Mouse (Mus musculus) adrenal gland, adult 8-10 months (tissue): ENCODE results near the gene Baiap2l2. TPM values are rescaled to one million over a fixed set of nuclear protein-coding genes. Genes with fewer than 3 reads are reported as not detected.
A peak's percentile ranks its signal among the peaks of the same experiment; 100 is the strongest.
"Not testable (repeated sequence)": the region's sequence is repeated elsewhere in the genome, so short reads cannot be mapped to it uniquely, and the experiment has no call there.

Source experiments
- DNase-seq: peaks from one replicate; pipeline ENCODE4 v3.0.0; 2022
- total RNA-seq, 4 experiments: library from RNA; stranded (reverse); gene quantifications; 2 replicates each; pipeline ENCODE4 v1.2.4; 2022

The Baiap2l2 gene
- total RNA-seq, 4 experiments from 2014 or later = 0.35 to 1.6 TPM; not detected in 2

- no peak for DNase-seq
These were observed 24.1 kb downstream of the Baiap2l2 start for GRCm38 (mm10) chr15:79261095-79261725.

- no peak for DNase-seq
These were observed 26.8 kb downstream of the Baiap2l2 start for GRCm38 (mm10) chr15:79258521-79258920.

GRCm38 (mm10) chr15:79254661-79255060 lies 30.7 kb downstream of the Baiap2l2 start, which contains the start of gene Slc16a8:
Gene Slc16a8, minus strand, starts transcription at chr15:79254761.
- no peak for DNase-seq

GRCm38 (mm10) chr15:79252580-79252979 lies 32.8 kb downstream of the Baiap2l2 start:
- DNase-seq = no peak

GRCm38 (mm10) chr15:79251781-79252491 lies 33.4 kb downstream of the Baiap2l2 start:
- no peak for DNase-seq

- DNase-seq = no peak
These were observed 34.2 kb downstream of the Baiap2l2 start for GRCm38 (mm10) chr15:79251168-79251567.

- DNase-seq = no peak
These were observed 35.1 kb downstream of the Baiap2l2 start for GRCm38 (mm10) chr15:79250236-79250635.

- DNase-seq = no peak
These were observed 40.0 kb downstream of the Baiap2l2 start for GRCm38 (mm10) chr15:79245321-79245720.

- peak; percentile 61 for DNase-seq
These were observed 41.1 kb downstream of the Baiap2l2 start for GRCm38 (mm10) chr15:79244071-79244893.

GRCm38 (mm10) chr15:79243234-79244042 lies 41.9 kb downstream of the Baiap2l2 start:
- DNase-seq = peak; percentile 95

- no peak for DNase-seq
These were observed 42.6 kb downstream of the Baiap2l2 start for GRCm38 (mm10) chr15:79242574-79243233.

GRCm38 (mm10) chr15:79238036-79238435 lies 47.3 kb downstream of the Baiap2l2 start:
- no peak for DNase-seq

- no peak for DNase-seq
These were observed 50.1 kb downstream of the Baiap2l2 start for GRCm38 (mm10) chr15:79235268-79235667.

GRCm38 (mm10) chr15:79229058-79229821 lies 56.1 kb downstream of the Baiap2l2 start, which contains the start of the genes Pick1 and Gm49486:
Gene Pick1, plus strand, starts transcription at chr15:79229173.
Gene Gm49486, plus strand, starts transcription at chr15:79229391.
- peak; percentile 75 for DNase-seq

- not testable (repeated sequence) for DNase-seq
These were observed 59.6 kb downstream of the Baiap2l2 start for GRCm38 (mm10) chr15:79225780-79226179.

- peak; percentile 79 for DNase-seq
These were observed 60.7 kb downstream of the Baiap2l2 start for GRCm38 (mm10) chr15:79224685-79225084.

GRCm38 (mm10) chr15:79223641-79224040 lies 61.7 kb downstream of the Baiap2l2 start:
- DNase-seq = no peak

GRCm38 (mm10) chr15:79219572-79219971 lies 65.8 kb downstream of the Baiap2l2 start:
- no peak for DNase-seq

- no peak for DNase-seq
These were observed 69.1 kb downstream of the Baiap2l2 start for GRCm38 (mm10) chr15:79216191-79216590.

- DNase-seq = no peak
These were observed 71.7 kb downstream of the Baiap2l2 start for GRCm38 (mm10) chr15:79213591-79213990.
